Mouse (Mus musculus): ENCODE results near the gene Dimt1.
"Not testable (repeated sequence)": the region's sequence is repeated elsewhere in the genome, so short reads cannot be mapped to it uniquely, and the experiment has no call there.

Gene Dimt1

DNA sequence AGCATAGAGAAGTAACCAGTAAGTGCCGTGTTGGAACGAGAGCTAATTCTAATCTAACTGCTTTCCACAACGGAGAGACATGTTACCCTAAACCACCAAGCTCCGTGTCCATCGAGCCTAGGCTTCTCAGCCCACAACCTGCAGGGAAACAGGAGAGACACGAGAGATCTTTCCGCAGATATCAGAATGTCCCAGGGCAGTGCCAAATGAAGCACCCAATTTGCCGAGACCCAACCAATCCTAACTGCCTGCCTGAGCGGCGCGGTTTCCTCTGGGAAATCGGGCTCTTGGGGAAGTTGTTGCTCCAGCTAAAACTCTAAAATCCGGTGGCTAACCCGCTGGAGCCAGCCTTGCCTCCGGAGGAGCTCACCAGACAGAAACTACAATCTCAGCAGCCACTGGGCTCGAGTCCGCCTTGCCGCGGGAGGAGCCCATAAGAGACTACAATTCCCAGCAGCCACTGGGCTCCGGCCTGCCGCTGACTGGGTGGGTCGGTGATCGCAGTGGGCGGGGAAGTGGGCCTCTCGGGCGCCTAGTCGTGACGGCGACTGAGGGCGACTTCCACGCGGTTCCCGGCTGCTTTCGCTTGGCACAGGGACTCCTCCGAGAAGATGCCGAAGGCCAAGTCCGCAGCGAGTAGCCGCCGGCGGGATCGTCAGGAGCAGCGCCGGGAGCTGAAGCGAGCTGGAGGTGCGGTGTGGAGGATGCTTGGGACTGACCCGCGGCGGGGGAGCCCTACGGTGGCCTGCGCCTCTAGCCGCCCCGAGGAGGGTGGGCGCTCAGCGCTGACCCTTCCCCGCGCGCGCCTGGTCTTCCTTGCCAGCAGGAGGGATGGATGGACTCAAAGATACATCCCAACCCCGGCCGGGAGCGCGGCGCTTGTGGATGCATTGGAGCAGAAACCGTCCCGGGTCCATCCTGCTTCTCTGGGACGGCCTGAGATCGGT is at the start of gene Dimt1:
Dimt1 (plus strand) TSS at position 534 of the 947 bp plus-strand sequence.
- peak; percentile 83 for DNase-seq (ENCODE audit: low spot score)

DNA sequence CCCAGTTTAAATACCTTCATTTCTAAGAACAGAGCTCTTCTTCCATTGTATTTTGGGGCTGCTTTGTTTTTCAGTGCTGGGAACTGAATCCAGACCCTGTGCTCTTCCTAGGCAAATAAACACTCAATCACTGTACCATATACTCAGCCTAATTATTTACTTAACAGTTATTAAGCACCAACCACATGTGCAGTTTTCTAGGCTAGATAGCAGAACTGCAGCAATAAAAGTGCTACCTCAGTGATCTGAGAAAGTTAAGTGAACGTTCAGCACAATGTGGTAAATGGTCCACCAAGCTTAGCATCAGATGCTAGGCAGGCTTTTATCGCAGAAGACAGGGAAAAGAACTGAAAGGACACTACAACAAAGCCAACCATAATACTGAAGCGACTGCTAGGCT is 42.3 kb upstream of the Dimt1 start:
- DNase-seq (ENCODE audit: low spot score) = no peak

DNA sequence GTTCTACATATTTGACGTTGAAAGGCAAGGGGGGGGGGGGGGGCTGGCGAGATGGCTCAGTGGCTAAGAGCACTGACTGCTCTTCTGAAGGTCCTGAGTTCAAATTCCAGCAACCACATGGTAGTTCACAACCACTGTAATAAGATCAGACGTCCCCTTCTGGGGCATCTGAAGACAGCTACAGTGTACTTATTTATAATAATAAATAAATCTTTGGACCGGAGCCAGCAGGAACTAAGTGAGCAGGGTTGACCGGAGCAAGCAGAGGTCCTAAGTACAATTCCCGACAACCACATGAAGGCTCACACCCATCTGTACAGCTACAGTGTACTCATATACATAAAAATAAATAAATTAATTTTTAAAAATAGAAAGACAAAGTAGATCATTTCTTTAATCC is 41.8 kb upstream of the Dimt1 start:
- DNase-seq (ENCODE audit: low spot score) = not testable (repeated sequence)

DNA sequence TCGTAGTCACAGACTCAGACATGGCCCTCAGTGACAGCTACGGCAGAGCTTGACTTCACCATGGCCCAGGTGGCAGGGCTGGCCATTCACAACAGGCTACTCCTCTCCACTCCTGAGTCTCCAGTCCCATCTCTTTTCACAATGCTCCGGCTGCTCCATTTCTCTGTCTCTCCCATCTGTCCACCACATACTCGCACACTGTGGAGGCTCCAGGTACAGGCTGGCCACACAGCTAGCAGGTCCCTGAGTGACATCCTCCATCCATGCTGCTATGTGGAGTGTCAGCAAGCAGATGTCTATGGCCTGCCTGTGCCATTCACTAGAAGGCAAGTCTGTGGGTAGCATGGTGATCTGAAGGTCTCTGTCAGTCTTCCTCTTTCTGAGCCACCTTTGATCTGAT is 39.7 kb upstream of the Dimt1 start:
- DNase-seq (ENCODE audit: low spot score) = no peak

DNA sequence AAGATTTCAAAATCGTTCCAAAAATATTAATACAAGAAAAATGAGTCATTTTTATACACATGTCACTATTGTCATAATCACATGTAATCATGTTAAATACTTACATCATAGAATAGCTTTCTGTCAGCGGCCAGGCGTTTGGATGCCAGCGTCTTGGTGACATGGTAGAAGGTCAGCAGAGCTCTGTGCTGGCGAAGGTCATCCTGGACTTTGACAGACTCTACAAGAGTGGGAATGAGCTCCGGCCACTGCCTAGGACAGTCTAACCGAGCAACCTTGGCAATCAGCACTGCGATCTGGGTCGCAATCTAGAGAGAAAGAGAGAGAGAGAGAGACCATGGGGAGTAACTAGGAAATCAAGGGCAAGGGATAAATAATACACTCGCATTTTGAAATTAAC is 36.8 kb upstream of the Dimt1 start:
- no peak for DNase-seq (ENCODE audit: low spot score)

DNA sequence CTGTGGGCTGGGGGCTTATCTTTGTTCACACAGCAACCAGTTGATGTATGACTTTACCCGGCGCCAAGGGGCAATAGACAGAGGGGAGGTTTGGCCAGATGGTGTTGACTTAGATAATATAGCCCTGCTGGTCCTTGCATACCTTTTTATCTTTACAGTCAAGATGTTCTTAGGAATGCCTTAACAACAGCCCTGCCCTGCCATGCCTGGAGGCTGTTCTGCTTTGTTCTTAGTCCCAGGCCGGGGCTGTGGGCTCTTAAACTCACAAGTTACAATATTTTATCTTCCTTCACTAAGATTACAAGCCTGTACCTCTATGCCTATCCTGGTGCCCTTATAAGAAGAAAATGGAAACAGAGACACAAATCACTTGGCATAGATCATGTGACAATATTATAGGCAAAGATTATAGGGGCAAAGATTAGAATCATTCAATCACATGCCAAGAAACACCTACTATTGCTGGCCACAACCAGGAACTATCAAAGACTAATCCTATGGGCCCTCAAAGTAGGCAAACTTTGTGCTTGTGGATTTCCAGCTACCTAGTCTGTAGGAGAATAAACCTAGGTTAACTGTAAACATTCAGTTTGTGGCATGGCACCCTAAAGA is 33.7 kb upstream of the Dimt1 start:
- DNase-seq (ENCODE audit: low spot score) = no peak

DNA sequence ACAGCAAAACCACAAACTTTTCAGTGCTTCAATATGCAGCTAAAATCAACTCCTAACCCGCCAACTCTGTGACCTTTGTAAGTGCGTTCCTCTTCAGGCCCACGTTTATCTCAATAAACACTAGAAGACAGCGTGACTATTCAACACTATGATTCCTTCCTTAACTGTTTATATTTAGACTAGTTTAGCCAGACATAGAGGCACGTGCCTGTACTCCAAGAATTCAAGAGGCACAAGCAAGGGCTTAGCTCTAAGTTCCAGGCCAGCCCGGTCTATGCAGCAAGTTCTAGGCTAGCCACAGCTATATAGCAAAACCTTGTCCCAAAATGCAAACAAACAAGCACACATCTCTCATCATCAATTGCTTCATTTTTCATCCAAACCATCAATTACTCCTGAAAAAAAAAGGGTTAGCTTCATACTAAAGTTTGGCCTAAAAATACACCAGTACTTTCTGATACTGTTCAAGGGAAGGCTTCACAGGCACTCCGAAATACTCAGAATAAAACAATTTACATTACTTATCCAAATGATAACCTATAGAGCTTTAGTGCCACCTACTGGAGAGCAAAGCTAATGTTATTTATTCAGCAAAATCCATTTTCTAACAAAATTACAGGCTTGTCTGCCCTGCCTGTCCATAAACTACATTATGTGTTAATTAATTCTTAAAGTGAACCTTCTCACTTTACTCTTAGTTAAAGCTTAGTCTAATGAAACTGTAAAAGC is 28.4 kb upstream of the Dimt1 start:
- DNase-seq (ENCODE audit: low spot score) = no peak

DNA sequence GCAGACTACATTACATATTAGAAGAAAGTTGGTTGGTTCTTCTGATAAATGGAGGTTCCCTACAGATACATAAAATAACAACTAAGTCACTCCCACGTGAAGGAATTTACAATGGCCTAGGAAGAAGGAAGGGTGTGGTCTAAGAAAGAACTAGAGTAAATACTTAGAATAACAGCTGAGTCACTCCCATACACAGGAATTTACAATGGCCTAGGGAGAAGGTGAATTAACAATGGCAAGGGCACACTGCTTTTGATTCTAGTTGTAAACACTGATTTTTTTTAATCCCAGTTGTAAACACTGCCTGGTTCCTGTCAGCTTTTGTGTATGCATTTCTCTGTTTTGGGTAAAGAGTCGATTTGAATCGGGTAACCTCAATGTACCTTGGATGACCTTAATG is 21.0 kb upstream of the Dimt1 start:
- DNase-seq (ENCODE audit: low spot score) = not testable (repeated sequence)

DNA sequence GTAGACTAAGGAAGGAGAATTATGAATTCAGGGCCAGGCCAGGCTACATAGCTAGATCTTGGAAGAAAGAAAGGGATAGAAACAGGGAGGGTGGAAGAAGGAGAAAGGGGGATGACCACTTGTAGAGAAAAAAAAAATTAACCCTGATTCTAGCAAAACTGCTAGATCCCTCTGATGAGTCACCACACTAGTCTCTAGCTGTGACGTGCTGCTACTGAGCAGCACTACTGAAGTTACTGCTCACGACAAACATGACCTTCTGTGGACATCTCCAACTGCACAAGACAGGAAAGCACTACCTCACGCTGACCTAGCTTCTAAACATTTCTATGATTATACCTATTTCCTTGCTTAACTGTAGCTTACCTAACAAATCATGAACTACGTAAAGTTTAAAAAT is 18.6 kb upstream of the Dimt1 start:
- no peak for DNase-seq (ENCODE audit: low spot score)

DNA sequence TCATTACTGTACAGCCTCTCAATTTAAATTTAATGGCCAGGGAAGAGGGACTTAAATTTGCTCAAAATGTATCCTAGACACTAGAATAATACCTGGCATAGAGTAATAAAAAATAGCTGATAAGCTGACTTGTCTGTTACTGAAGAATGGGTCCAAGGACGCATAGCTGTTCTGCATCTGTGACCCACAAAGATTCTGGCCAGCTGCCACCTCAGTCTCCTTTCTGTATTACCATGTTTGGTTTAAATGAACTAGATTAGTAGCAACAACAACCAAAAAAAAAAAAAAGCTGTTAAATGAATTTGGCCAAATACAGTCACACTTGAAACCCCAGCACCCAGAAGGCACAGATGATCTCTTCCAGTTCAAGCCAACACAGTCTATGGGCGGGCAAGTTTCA is 17.7 kb upstream of the Dimt1 start:
- DNase-seq (ENCODE audit: low spot score) = no peak

DNA sequence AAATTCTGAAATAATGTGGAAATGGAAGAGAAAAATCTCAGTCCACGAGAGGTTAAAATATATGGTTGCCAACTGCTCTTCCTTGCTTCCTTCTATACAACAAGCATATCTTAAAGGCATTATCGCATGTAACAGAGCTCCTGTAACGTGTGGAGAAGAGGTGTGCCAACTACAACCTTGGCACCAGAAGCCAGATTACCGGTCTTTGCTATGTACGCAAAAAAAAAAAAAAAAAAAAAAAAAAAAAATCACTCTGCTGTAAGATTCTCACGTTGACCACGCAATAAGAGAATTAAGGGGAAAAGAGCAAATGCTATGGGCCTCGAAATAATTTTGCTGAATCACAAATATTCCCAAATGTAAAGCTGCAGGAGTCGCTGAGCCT is 11.1 kb upstream of the Dimt1 start:
- DNase-seq (ENCODE audit: low spot score) = no peak

DNA sequence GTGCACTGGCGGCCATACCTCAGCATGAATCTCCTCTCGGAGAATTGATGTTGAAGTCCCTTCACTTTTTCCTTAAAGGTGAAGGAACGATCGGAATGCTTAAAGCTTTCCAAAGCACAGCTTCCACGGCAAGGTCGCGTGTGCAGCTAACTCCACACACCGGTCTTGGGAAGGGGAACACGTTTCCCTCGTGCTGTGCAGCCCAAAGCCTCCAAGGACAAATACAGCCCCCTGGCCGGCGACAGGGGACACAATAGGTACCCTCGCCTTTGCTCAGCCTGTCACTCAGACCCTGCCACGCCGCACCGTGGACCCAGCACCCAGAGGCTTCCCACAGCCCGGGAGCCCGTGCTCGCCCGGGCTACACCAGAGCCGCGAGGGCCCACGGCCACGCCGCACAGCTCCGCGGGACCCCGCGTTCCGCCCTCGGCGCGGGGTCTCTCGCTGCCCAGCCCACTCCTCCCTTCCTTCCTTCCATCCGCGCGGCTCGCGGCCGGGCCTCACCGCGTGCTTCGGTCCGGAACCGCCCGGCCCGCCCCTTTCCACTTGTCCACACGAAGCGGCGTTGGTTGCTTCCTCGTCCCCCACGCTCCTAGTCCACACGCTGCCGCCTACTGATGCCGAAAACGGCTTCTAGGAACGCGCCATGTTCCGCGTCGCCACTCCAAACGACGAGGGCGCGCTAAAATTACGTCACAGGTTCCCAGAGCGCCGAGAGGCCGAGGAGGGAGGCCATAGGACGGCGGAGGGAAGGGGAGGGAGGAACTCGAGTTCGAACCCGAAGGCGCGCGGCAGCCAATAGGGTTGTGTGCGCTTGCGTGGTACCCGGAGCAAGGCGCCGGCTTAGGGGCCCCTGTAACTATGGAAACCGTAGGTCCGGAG is 10.4 kb upstream of the Dimt1 start, which contains the start of gene Ipo11:
Ipo11 (minus strand) TSS at position 703 of the 882 bp plus-strand sequence.
- peak; percentile 77 for DNase-seq (ENCODE audit: low spot score)

DNA sequence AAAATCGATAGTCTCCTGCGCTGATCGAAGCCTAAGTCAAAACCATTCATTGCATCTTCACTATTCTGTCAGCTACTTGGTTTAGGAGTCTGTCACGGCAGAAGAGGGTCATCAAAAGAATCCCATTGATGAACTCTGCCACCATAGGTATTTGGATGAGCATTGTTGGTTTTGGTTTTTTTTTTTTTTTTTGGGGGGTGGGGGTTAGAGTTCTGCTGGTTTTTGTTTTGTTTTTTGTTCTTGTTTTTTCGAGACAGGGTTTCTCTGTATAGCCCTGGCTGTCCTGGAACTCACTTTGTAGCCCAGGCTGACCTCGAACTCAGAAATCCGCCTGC is 9.8 kb upstream of the Dimt1 start:
- no peak for DNase-seq (ENCODE audit: low spot score)

DNA sequence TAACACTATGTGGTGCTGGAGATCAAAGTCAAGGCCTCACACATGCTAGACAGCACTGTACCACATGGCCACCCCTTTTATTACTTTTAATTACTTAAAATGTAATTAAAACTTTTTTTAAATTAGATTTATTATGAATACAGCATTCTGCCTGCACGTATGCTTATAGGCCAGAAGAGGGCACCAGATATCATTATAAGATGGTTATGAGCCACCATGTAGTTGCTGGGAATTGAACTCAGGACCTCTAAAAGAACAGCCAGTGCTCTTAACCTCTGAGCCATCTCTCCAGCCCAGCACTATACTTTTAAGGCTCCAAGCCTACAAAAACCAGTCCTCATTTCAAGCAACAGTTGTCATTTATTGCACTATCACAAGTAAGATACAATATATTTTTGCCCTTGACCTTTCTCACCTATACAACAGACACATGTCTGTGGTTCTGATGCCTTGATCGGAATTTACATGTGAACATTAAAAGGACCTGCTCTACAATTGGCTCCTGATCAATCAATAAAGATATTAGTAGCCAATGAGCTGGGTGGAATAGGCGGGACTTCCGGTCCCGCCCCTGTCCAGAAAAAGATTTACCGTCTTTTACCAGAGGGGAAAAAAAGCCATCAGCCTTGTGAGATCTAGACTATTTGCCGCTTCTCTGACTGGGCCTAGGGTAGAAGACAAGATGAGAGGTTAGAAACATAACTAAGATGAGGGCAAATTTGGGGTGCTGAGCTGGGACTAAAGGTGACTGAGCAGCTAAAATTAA is 5.5 kb upstream of the Dimt1 start:
- DNase-seq (ENCODE audit: low spot score) = no peak

DNA sequence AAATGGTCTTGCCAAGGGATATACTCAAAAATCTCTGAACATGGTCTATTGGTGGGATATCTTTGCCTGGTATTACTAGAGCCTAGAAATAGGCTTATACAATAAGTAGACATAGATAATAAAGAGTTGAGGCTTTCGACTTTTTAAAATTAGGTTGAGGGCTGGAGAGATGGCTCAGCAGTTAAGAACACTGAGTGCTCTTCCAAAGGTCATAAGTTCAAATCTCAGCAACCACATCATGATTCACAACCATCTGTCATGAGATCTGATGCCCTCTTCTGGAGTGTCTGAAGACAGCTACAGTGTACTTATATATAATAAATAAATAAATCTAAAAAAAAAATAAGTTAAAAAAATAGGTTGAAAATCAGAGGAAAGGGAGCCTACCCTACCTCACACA is 4.2 kb upstream of the Dimt1 start:
- no peak for DNase-seq (ENCODE audit: low spot score)

DNA sequence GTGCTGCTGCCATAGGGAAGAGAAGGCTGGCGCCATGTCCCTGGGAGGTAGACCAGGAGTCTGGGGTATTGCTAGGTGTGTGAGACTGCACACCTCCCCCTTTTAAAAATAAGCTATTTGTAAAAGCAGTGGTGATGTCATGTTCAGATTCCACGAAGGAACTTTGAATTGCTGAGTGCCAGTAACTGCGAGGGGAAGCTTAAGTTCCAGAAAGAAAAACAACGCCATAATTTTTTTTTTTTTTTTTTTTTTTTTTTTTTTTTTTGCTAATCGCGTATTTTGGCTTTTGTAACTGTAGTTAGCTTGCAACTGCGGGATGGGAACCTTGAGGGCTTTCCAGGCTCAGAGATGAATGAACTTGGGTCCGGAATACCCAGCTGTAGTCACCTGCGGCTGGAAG is 1.4 kb upstream of the Dimt1 start:
- DNase-seq (ENCODE audit: low spot score) = no peak

DNA sequence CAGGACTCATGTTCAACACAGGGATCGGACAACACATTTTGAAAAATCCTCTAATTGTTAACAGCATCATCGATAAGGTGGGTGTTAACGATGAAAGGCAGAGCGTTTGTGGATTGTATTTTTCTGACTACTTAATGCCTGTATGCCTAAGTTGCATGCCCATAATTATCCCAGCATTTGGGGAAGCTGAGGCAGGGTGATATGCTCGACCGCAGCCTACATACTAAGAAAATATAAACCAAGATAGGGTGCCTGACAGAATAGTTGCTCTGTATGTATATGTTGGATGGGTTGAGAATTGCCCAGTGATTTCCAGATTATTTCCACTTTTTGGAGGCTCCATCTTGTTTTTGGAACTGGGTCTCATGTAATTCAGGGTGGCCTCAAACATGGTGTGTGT is 656 bp downstream of the Dimt1 start:
- no peak for DNase-seq (ENCODE audit: low spot score)

DNA sequence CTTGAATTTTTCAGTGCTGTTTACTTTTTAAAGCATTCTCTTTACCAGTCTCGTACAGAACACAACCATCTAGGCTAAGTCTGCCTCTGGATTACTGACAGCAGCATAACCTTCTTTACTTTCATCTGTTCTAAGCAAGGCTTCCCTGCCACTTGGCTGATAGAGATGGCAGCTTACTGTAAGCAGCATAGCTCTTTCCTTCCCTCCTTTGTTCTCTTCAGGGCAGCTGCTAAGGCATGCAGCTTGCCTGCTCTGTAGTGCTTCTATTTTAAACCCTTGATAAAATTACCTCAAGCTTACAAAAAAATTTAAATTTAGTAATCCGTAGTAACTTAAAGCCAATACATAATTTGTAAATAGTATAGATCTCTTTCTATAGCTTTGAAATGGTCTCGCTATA is 8.0 kb downstream of the Dimt1 start:
- no peak for DNase-seq (ENCODE audit: low spot score)

DNA sequence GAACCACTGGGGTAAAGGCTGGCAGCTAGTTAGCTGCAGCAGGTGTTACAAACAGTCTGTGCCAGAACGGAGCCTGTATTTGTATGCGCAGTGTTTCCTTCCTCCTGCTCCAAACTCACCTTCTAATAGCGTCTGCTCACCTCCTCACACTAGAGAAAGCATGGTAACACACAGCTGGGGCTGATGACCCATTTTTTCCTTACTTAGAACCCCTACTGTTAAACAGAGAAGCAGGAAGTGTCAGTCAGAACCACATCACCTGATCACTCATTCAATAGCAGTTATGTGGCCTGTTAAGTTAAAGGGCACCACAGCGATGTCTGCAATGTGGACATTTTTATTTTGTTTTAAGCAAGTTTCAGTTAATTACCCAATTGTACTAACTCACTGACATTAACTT is 10.6 kb downstream of the Dimt1 start:
- no peak for DNase-seq (ENCODE audit: low spot score)

DNA sequence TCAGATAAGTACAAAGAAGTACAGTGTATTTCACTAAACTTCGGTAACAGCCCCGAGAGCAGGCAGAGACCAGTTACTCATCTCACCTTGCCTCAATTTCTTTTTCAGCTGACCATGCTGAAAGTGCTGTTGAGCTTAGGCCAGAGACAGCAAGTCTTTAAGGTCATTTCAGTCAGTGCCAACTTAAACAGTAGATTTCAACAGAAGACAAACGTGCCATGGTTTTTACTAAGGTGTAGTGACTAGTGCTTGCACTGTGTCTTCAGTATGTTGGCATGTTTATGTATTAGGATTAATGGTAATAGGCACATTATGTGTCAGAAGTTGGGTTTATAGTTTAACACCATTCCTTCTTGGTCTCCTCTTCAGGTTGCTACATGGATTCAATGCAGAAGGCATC is 11.4 kb downstream of the Dimt1 start:
- no peak for DNase-seq (ENCODE audit: low spot score)

DNA sequence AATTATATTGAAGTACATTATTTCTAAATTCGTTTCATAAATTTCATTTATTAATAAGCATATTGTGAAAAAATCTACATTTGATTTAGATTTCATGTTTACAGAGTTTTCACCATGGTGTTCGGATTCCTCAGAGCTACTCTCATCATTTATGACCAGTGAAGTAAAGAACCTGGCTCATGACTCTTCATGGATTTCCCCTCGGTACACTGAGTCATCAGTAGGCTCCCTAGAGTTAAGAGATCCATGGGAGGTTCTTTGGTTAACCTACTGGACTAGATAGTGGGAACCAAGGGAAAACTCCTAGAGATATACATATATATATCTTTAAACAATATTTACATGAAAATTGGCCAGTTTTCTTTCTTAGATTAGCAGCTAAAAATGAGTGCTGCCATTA is 13.6 kb downstream of the Dimt1 start:
- DNase-seq (ENCODE audit: low spot score) = no peak

All from urinary bladder, postnatal 10 days (tissue).